Mouse (Mus musculus): ENCODE results near the gene Mphosph9. TPM values are rescaled to one million over a fixed set of nuclear protein-coding genes. Genes with fewer than 3 reads are reported as not detected.
"Not testable (repeated sequence)": the region's sequence is repeated elsewhere in the genome, so short reads cannot be mapped to it uniquely, and the experiment has no call there.

Mphosph9 gene
- total and polyA plus RNA-seq, 3 experiments = 5.6 to 9.8 (median 8.0) TPM

DNA sequence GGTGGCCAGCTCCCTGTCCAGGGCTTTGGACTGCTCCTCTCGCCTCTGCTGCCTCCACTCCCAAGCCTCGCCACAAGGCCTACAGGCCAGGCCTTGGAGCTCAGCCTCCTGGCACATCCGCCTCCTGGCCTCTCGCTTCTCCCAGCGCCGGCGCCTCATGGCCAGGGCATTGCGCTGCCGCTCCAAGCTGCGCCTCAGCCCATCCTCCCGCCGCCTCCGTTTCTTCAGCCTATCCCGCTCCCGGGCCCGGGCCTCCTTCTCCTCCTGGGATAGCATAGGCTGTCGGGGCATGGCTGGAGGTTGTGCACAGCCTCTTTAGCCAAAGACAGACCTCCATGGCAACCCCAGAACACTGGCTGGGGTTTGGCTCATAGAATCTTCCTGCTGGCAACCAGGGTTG is 21.4 kb upstream of the Mphosph9 start:
- dilution Hi-C loops (cut with MboI; ENCODE audit: extremely low pct_ligation_motif_present, extremely low pct_unique_long_range_greater_than_20kb, low sequenced_read_pairs) = no loop called here
- H3K9ac ChIP-seq (ENCODE audit: insufficient read depth, low read depth) = no peak overlapping the region
- peaks cover 31% of the 10 kb centered on the region for H3K79me2 ChIP-seq (replicated peaks; ENCODE audit: control insufficient read depth, extremely low read depth, insufficient read depth, poor library complexity, severe bottlenecking)
- peaks cover 17 to 24% of the 10 kb centered on the region in 2 experiments for H3K4me1 ChIP-seq (ENCODE audit: control insufficient read depth in 1 of 2, insufficient read depth in 2 of 2)
- in situ Hi-C loops (cut with MboI; ENCODE audit: low pct_ligation_motif_present, low pct_unique_long_range_greater_than_20kb, low sequenced_read_pairs) = no loop called here
- H3K27me3 ChIP-seq (replicated peaks) = no peaks in the 10 kb centered on the region
- DNase-seq (ENCODE audit: extremely low read depth) = no peak
- H3K27ac ChIP-seq (ENCODE audit: insufficient read depth, low read depth) = no peak overlapping the region
- TF ChIP-seq E2F4 (IDR thresholded peaks at IDR 0.05; ENCODE audit: insufficient replicate concordance, low read depth, low read length) = no peak
- H3K4me2 ChIP-seq (ENCODE audit: insufficient read depth, low read depth, poor library complexity, severe bottlenecking) = no peak overlapping the region
- no peak overlapping the region for H3K4me3 ChIP-seq (replicated peaks in 1 of 3; ENCODE audit: low read depth in 2 of 3, low read length in 2 of 3, poor library complexity in 1 of 3)
- H3K9me3 ChIP-seq (replicated peaks; ENCODE audit: low read length) = no peaks in the 10 kb centered on the region
- peaks cover 34 to 54% of the 10 kb centered on the region in 2 experiments for H3K36me3 ChIP-seq (replicated peaks in 1 of 2; ENCODE audit: control insufficient read depth in 1 of 2, insufficient read depth in 1 of 2, low read length in 1 of 2)

DNA sequence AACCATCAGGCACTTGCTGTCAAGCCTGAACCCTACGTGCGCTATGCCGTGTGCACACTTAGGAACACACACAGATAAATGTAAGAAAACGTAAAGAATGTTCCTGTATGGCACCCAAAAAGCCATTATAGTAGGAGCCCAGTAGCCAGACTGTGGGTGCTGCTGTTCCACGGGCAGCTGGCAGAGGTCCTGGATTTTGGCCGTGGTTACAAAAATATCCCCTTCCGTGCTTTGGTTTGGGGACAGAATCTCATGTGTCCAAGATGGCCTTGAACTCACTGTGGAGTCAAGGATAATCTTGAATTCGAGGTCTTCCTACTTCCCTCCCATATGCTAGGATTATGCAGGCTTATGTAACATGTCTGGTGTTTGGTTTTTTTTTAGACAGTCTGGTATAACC is 15.1 kb upstream of the Mphosph9 start:
- H3K27ac ChIP-seq (ENCODE audit: insufficient read depth, low read depth) = no peak overlapping the region
- no peaks in the 10 kb centered on the region for H3K79me2 ChIP-seq (replicated peaks; ENCODE audit: control insufficient read depth, extremely low read depth, insufficient read depth, poor library complexity, severe bottlenecking)
- H3K4me2 ChIP-seq (ENCODE audit: insufficient read depth, low read depth, poor library complexity, severe bottlenecking) = no peak overlapping the region
- no peak overlapping the region for H3K9ac ChIP-seq (ENCODE audit: insufficient read depth, low read depth)
- TF ChIP-seq ELF1 (IDR thresholded peaks at IDR 0.05; ENCODE audit: low read depth, low read length) (no peak), MEF2A (IDR thresholded peaks at IDR 0.05; ENCODE audit: borderline replicate concordance, low read depth, low read length) (no peak), ETS1 (conservative IDR thresholded peaks at IDR 0.05; ENCODE audit: low read depth, low read length) (no peak), USF1 (IDR thresholded peaks at IDR 0.05; ENCODE audit: low read depth, low read length) (no peak), ZMIZ1 (IDR thresholded peaks at IDR 0.05; ENCODE audit: low read depth, low read length) (no peak)
- dilution Hi-C loops (cut with MboI; ENCODE audit: extremely low pct_ligation_motif_present, extremely low pct_unique_long_range_greater_than_20kb, low sequenced_read_pairs) = no loop called here
- no peak for DNase-seq (ENCODE audit: extremely low read depth)
- H3K4me1 ChIP-seq (ENCODE audit: control insufficient read depth in 1 of 2, insufficient read depth in 2 of 2) = peaks cover 10 to 17% of the 10 kb centered on the region in 2 experiments
- in situ Hi-C loops (cut with MboI; ENCODE audit: low pct_ligation_motif_present, low pct_unique_long_range_greater_than_20kb, low sequenced_read_pairs) = no loop called here
- peaks cover 16 to 50% of the 10 kb centered on the region in 2 experiments for H3K36me3 ChIP-seq (replicated peaks in 1 of 2; ENCODE audit: control insufficient read depth in 1 of 2, insufficient read depth in 1 of 2, low read length in 1 of 2)
- no peaks in the 10 kb centered on the region for H3K27me3 ChIP-seq (replicated peaks)
- H3K9me3 ChIP-seq (replicated peaks; ENCODE audit: low read length) = no peaks in the 10 kb centered on the region
- H3K4me3 ChIP-seq (replicated peaks in 1 of 3; ENCODE audit: low read depth in 2 of 3, low read length in 2 of 3, poor library complexity in 1 of 3) = no peak overlapping the region

- H3K4me2 ChIP-seq (ENCODE audit: insufficient read depth, low read depth, poor library complexity, severe bottlenecking); H3K27ac ChIP-seq (ENCODE audit: insufficient read depth, low read depth); H3K4me3 ChIP-seq (replicated peaks in 1 of 3; ENCODE audit: low read depth in 2 of 3, low read length in 2 of 3, poor library complexity in 1 of 3); H3K9me3 ChIP-seq (replicated peaks; ENCODE audit: low read length); DNase-seq (ENCODE audit: extremely low read depth); in situ Hi-C loops (cut with MboI; ENCODE audit: low pct_ligation_motif_present, low pct_unique_long_range_greater_than_20kb, low sequenced_read_pairs); dilution Hi-C loops (cut with MboI; ENCODE audit: extremely low pct_ligation_motif_present, extremely low pct_unique_long_range_greater_than_20kb, low sequenced_read_pairs); H3K79me2 ChIP-seq (replicated peaks; ENCODE audit: control insufficient read depth, extremely low read depth, insufficient read depth, poor library complexity, severe bottlenecking); H3K9ac ChIP-seq (ENCODE audit: insufficient read depth, low read depth); H3K27me3 ChIP-seq (replicated peaks): not testable (repeated sequence)
- Histone ChIP-seq H3K36me3 (replicated peaks in 1 of 2; ENCODE audit: control insufficient read depth in 1 of 2, insufficient read depth in 1 of 2, low read length in 1 of 2) (peaks cover 14 to 48% of the 10 kb centered on the region in 2 experiments), H3K4me1 (ENCODE audit: control insufficient read depth in 1 of 2, insufficient read depth in 2 of 2) (peaks cover 10 to 17% of the 10 kb centered on the region in 2 experiments)
- TF ChIP-seq CTCF (conservative IDR thresholded peaks at IDR 0.05 in 1 of 2, IDR thresholded peaks at IDR 0.05 in 1 of 2; ENCODE audit: low read depth in 2 of 2, low read length in 2 of 2) = peak in 1 of 2 experiments; percentile 41; a peak in 2 of 4 replicates
- 0 out of 2 replicates have a peak, but pooled peaks have one; percentile 15 for TF ChIP-seq SMC3 (IDR thresholded peaks at IDR 0.05; ENCODE audit: low read depth, low read length)
Observed at GRCm38 (mm10) chr5:124341753-124342339, 14.1 kb upstream of the Mphosph9 start.

All from CH12.LX (cell line).